Mouse (Mus musculus) spleen, adult 2 months (tissue): ENCODE results near the gene Cdh24. TPM values are rescaled to one million over a fixed set of nuclear protein-coding genes. Genes with fewer than 3 reads are reported as not detected.

Experiments
- DNase-seq, 2 experiments: peaks; one replicate each; pipeline versions ENCODE4 v3.0.0 to v3.0.0-alpha.2; 2012 to 2021; ENCODE audit warnings: low spot score in 2 of 2, low read depth in 1 of 2
- H3K27ac ChIP-seq: fragments of 200-500 bp; 2 replicates; pipeline ENCODE4 v1.5.1; 2012; ENCODE audit warnings: low read length, inconsistent platforms; ENCODE audit not compliant: insufficient read depth
- H3K27me3 ChIP-seq: fragments of 200-500 bp; 2 replicates; pipeline ENCODE4 v1.6.1; 2012; ENCODE audit warnings: mild to moderate bottlenecking, moderate library complexity, low read length, inconsistent platforms; ENCODE audit not compliant: control insufficient read depth, insufficient read depth
- H3K36me3 ChIP-seq: fragments of 200-500 bp; 2 replicates; pipeline ENCODE4 v1.6.1; 2012; ENCODE audit warnings: mild to moderate bottlenecking, low read length, inconsistent platforms; ENCODE audit not compliant: control insufficient read depth, insufficient read depth
- H3K4me1 ChIP-seq: fragments of 200-500 bp; 2 replicates; pipeline ENCODE4 v1.6.1; 2011; ENCODE audit warnings: inconsistent platforms; ENCODE audit not compliant: control insufficient read depth, insufficient read depth, insufficient read length
- H3K4me3 ChIP-seq: fragments of 200-500 bp; 2 replicates; pipeline ENCODE4 v1.5.1; 2011; ENCODE audit warnings: mild to moderate bottlenecking, inconsistent platforms; ENCODE audit not compliant: insufficient read depth, insufficient read length; ENCODE audit errors: extremely low read depth
- CTCF ChIP-seq: fragments of 200-500 bp; IDR thresholded peaks from 2 replicates; pipeline ENCODE4 v1.5.1; 2011; ENCODE audit warnings: mild to moderate bottlenecking, inconsistent platforms; ENCODE audit not compliant: insufficient read depth, insufficient read length, insufficient replicate concordance; ENCODE audit errors: extremely low read depth
- POLR2A ChIP-seq: fragments of 200-500 bp; IDR thresholded peaks from 2 replicates; pipeline ENCODE4 v1.6.1; 2011; ENCODE audit warnings: low read depth, low read length, inconsistent platforms
- WGBS: fragments of 180-500 bp; shearing (Covaris S2); methylation state at CpG from one replicate; pipeline ENCODE4 v1.1.7; 2018; 5-methylcytosine and 5-hydroxymethylcytosine counted together
- polyA plus RNA-seq: library from polyadenylated mRNA; depleted of rRNA; stranded (reverse); fragments of >200 nt; gene quantifications from 2 replicates; pipeline ENCODE4 v1.2.3, GENCODE M21; 2012

The Cdh24 gene
- polyA plus RNA-seq, 1 experiment = 7.3 TPM

- WGBS = under 1% methylated on average over 11 of the region's 12 CpGs
- peaks cover 33% of the 10 kb centered on the region for H3K36me3 ChIP-seq
- peak; percentile 41 to 79 for DNase-seq
- H3K27ac ChIP-seq = peak overlapping the region; percentile 65
- H3K4me1 ChIP-seq = peaks cover 8% of the 10 kb centered on the region; the same call in 1 of the 2 replicates
- TF ChIP-seq CTCF = no peak; the same call in 1 of the 2 replicates
- 0 out of 2 replicates have a peak, but pooled peaks have one; percentile 11 for TF ChIP-seq POLR2A
- H3K27me3 ChIP-seq = no peaks in the 10 kb centered on the region
- H3K4me3 ChIP-seq = peak overlapping the region; percentile 76
These were observed 12.3 kb upstream of the Cdh24 start for GRCm38 (mm10) chr14:54653496-54653895.

DNA sequence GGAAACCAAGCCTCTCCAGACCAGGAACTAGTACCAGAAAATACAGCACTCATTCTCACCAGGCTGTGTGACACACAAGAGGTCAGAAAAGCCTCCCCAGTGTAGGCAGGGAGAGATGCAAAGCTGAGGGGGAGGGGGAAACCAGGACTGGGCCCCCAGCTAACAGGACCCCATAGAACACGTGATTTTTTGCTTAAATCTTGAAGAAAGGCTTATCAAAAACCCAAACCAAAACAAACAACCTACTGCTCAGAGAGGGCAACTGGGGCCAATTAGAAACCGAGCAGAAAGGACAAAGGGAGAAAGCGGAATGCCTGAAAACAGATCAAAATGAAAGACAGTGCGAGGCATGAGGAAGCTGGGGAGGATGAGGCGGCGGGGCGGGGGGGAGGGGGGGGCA lies 11.6 kb upstream of the Cdh24 start:
- peaks cover 8% of the 10 kb centered on the region; the same call in 1 of the 2 replicates for H3K4me1 ChIP-seq
- peak overlapping the region; percentile 76; the same call in 1 of the 2 replicates for H3K4me3 ChIP-seq
- 3% methylated on average over 7 of the region's 7 CpGs for WGBS
- TF ChIP-seq CTCF (no peak), POLR2A (no peak)
- H3K36me3 ChIP-seq = peaks cover 34% of the 10 kb centered on the region
- DNase-seq = no peak
- H3K27me3 ChIP-seq = no peaks in the 10 kb centered on the region
- no peak overlapping the region for H3K27ac ChIP-seq

DNA sequence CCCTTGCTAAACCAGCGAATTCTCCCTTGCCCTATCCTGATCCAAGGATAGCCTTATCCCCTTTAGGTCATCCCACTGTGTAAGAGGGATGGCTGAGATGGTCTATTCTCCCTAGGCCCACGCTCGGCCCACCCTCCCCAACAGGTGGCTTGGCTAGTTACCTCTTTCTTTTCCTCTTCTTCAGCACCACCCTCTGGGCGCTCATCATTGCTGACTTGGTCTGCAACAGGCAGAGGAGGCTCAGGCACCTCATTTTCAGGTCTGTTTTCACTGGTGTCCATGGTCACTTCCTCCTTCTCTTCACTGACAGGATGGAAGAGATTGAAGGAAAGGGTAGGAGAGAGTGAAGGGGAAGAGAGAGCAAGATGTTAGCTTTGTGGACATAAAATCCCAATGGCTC lies 10.4 kb upstream of the Cdh24 start:
- no peaks in the 10 kb centered on the region for H3K27me3 ChIP-seq
- DNase-seq = no peak
- no peak overlapping the region for H3K4me3 ChIP-seq
- H3K4me1 ChIP-seq = peaks cover 8% of the 10 kb centered on the region; the same call in 1 of the 2 replicates
- whole genome bisulfite sequencing = 76% methylated on average over 4 of the region's 4 CpGs
- peaks cover 33% of the 10 kb centered on the region for H3K36me3 ChIP-seq
- no peak overlapping the region for H3K27ac ChIP-seq
- TF ChIP-seq POLR2A = no peak
- TF ChIP-seq CTCF = no peak

DNA sequence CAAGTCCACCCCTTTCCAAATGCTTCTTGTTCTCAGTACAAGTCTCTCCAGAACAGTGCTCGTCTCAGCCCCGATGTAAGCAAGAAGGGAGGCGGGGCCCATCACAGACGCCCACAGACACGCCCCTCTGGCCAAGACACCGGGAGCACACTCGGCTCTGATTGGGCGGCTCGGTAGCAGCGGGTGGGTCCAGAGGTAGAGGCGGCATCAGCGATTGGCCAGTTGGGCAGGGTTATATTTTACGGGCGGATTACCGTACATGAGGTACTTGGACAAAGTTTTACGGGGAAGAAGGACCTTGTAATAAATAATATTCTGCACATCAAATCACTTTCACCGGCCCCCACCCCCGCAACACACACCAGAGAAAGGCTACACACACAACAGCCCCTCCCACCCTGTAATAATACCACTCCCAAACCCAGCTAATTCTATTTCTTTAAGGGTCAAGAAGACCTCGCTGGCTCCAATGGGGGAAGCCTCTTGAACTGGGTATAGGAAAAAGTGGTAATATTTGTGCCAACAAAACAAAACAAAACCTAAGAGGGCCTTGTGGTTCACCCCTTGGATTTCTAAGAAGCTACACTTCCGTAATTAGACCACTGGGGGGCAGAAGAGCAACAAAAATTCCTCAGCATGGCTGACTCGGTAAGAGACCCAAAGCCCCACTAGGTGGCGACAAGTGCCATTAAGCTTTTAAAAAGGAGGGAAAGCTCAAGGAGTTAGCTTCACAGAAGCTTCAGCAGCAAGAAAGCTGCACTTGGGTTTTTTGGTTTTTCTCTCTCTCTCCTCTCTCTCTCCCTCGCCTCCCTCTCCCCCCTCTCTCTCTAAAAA lies 9.7 kb upstream of the Cdh24 start:
- Histone ChIP-seq H3K4me1 (peaks cover 8% of the 10 kb centered on the region; the same call in 1 of the 2 replicates), H3K27ac (no peak overlapping the region), H3K4me3 (no peak overlapping the region), H3K36me3 (peaks cover 35% of the 10 kb centered on the region), H3K27me3 (no peaks in the 10 kb centered on the region)
- DNase-seq = peak; percentile 81 to 85
- TF ChIP-seq POLR2A = no peak
- peak; percentile 81; the same call in 1 of the 2 replicates for TF ChIP-seq CTCF
- 67% methylated on average over 23 of the region's 23 CpGs for WGBS

- Histone ChIP-seq H3K27ac (no peak overlapping the region), H3K27me3 (no peaks in the 10 kb centered on the region), H3K4me1 (peaks cover 3% of the 10 kb centered on the region; the same call in 1 of the 2 replicates), H3K4me3 (no peak overlapping the region), H3K36me3 (peaks cover 59% of the 10 kb centered on the region)
- TF ChIP-seq POLR2A = no peak
- DNase-seq = no peak
- 86% methylated on average over 4 of the region's 4 CpGs for WGBS
These were observed 6.7 kb upstream of the Cdh24 start for GRCm38 (mm10) chr14:54647900-54648299.

DNA sequence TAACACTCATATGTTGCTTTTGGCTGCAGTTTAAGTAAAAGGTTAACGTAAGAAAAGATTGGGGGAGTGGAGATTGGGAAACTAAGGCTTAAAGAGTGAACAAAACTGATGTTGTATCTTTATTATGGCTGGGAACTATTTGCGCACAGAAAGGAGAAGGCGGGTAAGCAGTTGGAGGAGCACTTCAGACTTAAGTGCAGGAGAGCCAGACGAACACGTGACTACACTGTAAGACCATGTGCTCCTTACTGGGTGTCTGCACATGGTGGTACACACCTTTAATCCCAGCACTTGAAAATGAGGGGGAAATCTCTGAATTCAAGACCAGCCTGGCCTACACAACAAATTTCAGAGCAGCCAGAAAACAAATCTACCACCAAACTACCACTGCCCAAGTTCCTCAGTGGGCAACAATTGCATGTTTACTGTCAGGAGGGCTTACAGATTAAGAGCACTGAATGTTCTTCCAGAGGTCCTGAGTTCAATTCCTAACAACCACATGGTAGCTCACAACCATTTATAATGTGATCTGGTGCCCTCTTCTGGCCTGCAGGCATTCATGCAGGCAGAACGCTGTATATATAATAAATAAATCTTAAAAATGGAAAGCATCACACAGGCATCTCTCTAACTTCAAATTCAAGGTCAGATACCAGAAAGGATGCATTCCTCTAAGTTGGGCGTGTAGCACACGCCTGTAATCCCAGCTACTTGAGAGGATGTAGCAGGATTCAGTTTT lies 5.9 kb upstream of the Cdh24 start:
- H3K27me3 ChIP-seq = no peaks in the 10 kb centered on the region
- H3K4me3 ChIP-seq = no peak overlapping the region
- H3K36me3 ChIP-seq = peaks cover 67% of the 10 kb centered on the region
- WGBS = 94% methylated on average over 8 of the region's 8 CpGs
- H3K27ac ChIP-seq = no peak overlapping the region
- no peak for DNase-seq
- TF ChIP-seq CTCF (no peak), POLR2A (no peak)
- no peaks in the 10 kb centered on the region for H3K4me1 ChIP-seq
